8 mouse cellular contexts compared by ENCODE assay signal in the genomic region with DNA sequence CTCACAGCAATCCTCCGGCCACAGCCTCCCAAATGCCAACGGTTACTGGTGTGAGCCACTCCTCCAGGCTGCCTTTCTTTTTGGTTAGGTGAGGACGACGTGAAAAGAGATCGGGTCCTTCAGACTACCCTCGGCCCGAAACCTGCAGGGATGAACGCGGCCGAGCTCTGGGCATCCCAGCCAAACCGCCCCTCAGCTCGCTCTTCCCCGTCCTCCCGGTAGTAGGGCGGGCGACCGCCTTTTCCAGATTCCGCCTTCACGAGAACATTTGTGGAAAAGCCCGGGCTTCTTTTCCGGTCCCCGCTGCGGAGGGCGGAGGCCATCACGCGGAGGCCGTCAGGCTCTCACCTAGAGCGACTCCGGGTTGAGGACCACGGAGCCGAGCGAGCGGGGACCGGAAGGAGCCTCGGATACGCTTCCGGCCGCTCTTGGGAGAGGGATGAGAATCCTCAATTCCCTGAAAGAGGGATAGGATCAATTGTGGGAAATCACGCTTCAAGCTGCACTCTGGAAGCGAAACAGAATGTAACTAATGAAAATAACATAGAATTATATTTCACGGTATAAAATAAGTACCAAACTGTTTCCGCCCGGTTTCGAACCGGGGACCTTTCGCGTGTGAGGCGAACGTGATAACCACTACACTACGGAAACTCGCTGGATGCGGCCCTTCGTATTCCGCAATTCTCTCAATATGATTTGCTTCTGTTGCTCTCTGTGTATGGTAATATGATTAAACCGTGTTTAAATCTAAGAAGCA. TPM values are rescaled to one million over a fixed set of nuclear protein-coding genes. Genes with fewer than 3 reads are reported as not detected.
A peak's percentile ranks its signal among the peaks of the same experiment; 100 is the strongest.
DNase-seq lines count a peak whose midpoint lies in the region; ATAC-seq and TF ChIP-seq lines count a peak whose summit lies in the region.

No protein-coding gene starts in this region.

- no peaks in the 10 kb centered on the region for H3K27me3 ChIP-seq in hindbrain, embryonic 11.5 days (ENCODE audit: control insufficient read depth, insufficient read depth, low read length)

- DNase-seq in ES-E14 (ENCODE audit: low read depth, low spot score) = no peak
- DNase-seq in cerebellum, adult 9-10 months = peak; percentile 96
- DNase-seq in frontal cortex, adult 2 months (ENCODE audit: extremely low spot score in 1 of 2, low spot score in 1 of 2) = peak; percentile 82 to 99
- peak; percentile 96 for DNase-seq in hindbrain, embryonic 11.5 days (ENCODE audit: low spot score)
- DNase-seq in layer of hippocampus, postnatal 14 days (ENCODE audit: low spot score in 2 of 2) = peak; percentile 94 to 97
- peak; percentile 92 for DNase-seq in lung, postnatal 10 days
- DNase-seq in ovary, postnatal 14 days (ENCODE audit: low spot score) = peak; percentile 93
- peak; percentile 81 to 92 for DNase-seq in thymus, postnatal 10 days (ENCODE audit: low spot score in 2 of 2)

- H3K4me1 ChIP-seq in ES-E14 (ENCODE audit: control insufficient read depth in 2 of 2, insufficient read depth in 2 of 2, low read length in 2 of 2, poor library complexity in 1 of 2) = peaks cover 3 to 4% of the 10 kb centered on the region in 2 experiments; a peak in 2 of 4 replicates
- no peaks in the 10 kb centered on the region for H3K4me1 ChIP-seq in hindbrain, embryonic 11.5 days (replicated peaks; ENCODE audit: control insufficient read depth, insufficient read depth, low read length)

- peak; percentile 93 for ATAC-seq in hindbrain, embryonic 11.5 days (ENCODE audit: low FRiP score)

- under 1% methylated on average over 55 of the region's 55 CpGs for WGBS in hindbrain, embryonic 11.5 days

- no peaks in the 10 kb centered on the region for H3K36me3 ChIP-seq in ES-E14 (ENCODE audit: control insufficient read depth, insufficient read depth, low read length, poor library complexity, severe bottlenecking)
- H3K36me3 ChIP-seq in hindbrain, embryonic 11.5 days (ENCODE audit: control insufficient read depth, insufficient read depth, low read length) = no peaks in the 10 kb centered on the region

- H3K9me3 ChIP-seq in ES-E14 (ENCODE audit: control insufficient read depth, insufficient read depth, low read depth, low read length) = no peaks in the 10 kb centered on the region
- no peaks in the 10 kb centered on the region for H3K9me3 ChIP-seq in hindbrain, embryonic 11.5 days (ENCODE audit: control insufficient read depth, low read length)

- in situ Hi-C loops in ES-E14 (cut with MboI; ENCODE audit: low sequenced_read_pairs in 2 of 2, unreplicated experiment in 2 of 2) = loop anchor here (25.0 kb wide), 1 partner anchor 1533 kb away; no protein-coding TSS in a partner anchor

- H3K4me3 ChIP-seq in ES-E14 (ENCODE audit: insufficient read depth in 1 of 2, low read depth in 1 of 2, low read length in 2 of 2, poor library complexity in 1 of 2, severe bottlenecking in 1 of 2) = peak overlapping the region; percentile 74 to 91
- peak overlapping the region; percentile 51 for H3K4me3 ChIP-seq in hindbrain, embryonic 11.5 days (ENCODE audit: low read depth, low read length)

- peak overlapping the region; percentile 38 for H3K4me2 ChIP-seq in hindbrain, embryonic 11.5 days (replicated peaks; ENCODE audit: low read depth, low read length)

- peak overlapping the region; percentile 99 for H3K27ac ChIP-seq in ES-E14 (ENCODE audit: insufficient read depth, low read depth, low read length, poor library complexity, severe bottlenecking)
- peak overlapping the region; percentile 93 for H3K27ac ChIP-seq in hindbrain, embryonic 11.5 days (ENCODE audit: low read depth, low read length)

- peak overlapping the region; percentile 95 for H3K9ac ChIP-seq in ES-E14 (ENCODE audit: insufficient read depth, low read depth, low read length, poor library complexity, severe bottlenecking)
- peak overlapping the region; percentile 64 for H3K9ac ChIP-seq in hindbrain, embryonic 11.5 days (ENCODE audit: low read depth, low read length)

TF ChIP-seq in ES-E14, 5 proteins besides CTCF, POLR2A, EP300 and RAD21:
- TF ChIP-seq MAFK (IDR thresholded peaks at IDR 0.05; ENCODE audit: insufficient read depth, low read depth, low read length) (peak; percentile 85), HCFC1 (IDR thresholded peaks at IDR 0.05; ENCODE audit: borderline replicate concordance, insufficient read depth, low read length) (peak; percentile 76), ZC3H11A (IDR thresholded peaks at IDR 0.05; ENCODE audit: borderline replicate concordance, low read depth, low read length) (no peak)

RNA-seq across cellular contexts. Expression of a gene that starts 20.0 kb away (rescaled TPM):
- 0.11 and 0.62 TPM in 2 replicates for total RNA-seq in ES-E14 (2012; rRNA removed)
- polyA plus RNA-seq in frontal cortex, adult 2 months (2012; rRNA removed) = 0.06 and 0.13 TPM in 2 replicates
- polyA plus RNA-seq in hindbrain, embryonic 11.5 days (2014; fragmentation: Nextera tagmentation; extraction: Ambion mirVana) = not detected in 2 replicates
- not detected for total RNA-seq in layer of hippocampus, postnatal 14 days (2021)

RNA-seq across cellular contexts. Expression of a gene that starts 22.1 kb away (rescaled TPM):
- 10.5 and 15.5 TPM in 2 replicates for total RNA-seq in ES-E14 (2012; rRNA removed)
- polyA plus RNA-seq in frontal cortex, adult 2 months (2012; rRNA removed) = 7.6 TPM in 2 replicates
- 12.1 and 13.4 TPM in 2 replicates for polyA plus RNA-seq in hindbrain, embryonic 11.5 days (2014; fragmentation: Nextera tagmentation; extraction: Ambion mirVana)
- total RNA-seq in layer of hippocampus, postnatal 14 days (2021) = 1 to 10 TPM; 7.0 TPM

RNA-seq across cellular contexts. Expression of a gene that starts 42.9 kb away (rescaled TPM):
- 0.95 and 1.5 TPM in 2 replicates for total RNA-seq in ES-E14 (2012; rRNA removed)
- polyA plus RNA-seq in frontal cortex, adult 2 months (2012; rRNA removed) = 0.38 and 0.46 TPM in 2 replicates
- 0.15 and 0.18 TPM in 2 replicates for polyA plus RNA-seq in hindbrain, embryonic 11.5 days (2014; fragmentation: Nextera tagmentation; extraction: Ambion mirVana)
- 1 to 10 TPM in 1 of 2 experiments, under 1 TPM in 1; 0.58 to 1.0 TPM for total RNA-seq in layer of hippocampus, postnatal 14 days (2021)
